Mouse (Mus musculus) gastrocnemius, postnatal 10 days (tissue): ENCODE measurements at regions not wholly inside any gene's neighbourhood (a gene's known extent, or its start where the extent isn't known, plus 50 kb on each side); places are given as distances from the start of the nearest gene placed in this dataset.

Source experiments
- DNase-seq: peaks from one replicate; pipeline ENCODE4 v3.0.0; 2021; ENCODE audit warnings: mixed read lengths

- DNase-seq, result no peak
Observed at GRCm38 (mm10) chr9:117689946-117690345, 60.2 kb upstream of the Rbms3 start.
